Mouse (Mus musculus) ES-Bruce4 (cell line): ENCODE data around the gene Il20ra. TPM values are rescaled to one million over a fixed set of nuclear protein-coding genes. Genes with fewer than 3 reads are reported as not detected.
A peak's percentile ranks its signal among the peaks of the same experiment; 100 is the strongest.

Experiments
- H3K27ac ChIP-seq: 2 replicates; pipeline ENCODE4 v1.5.1; 2012; ENCODE audit warnings: low read length, inconsistent platforms; ENCODE audit not compliant: insufficient read depth
- H3K27me3 ChIP-seq: 2 replicates; pipeline ENCODE4 v1.6.1; 2012; ENCODE audit warnings: mild to moderate bottlenecking, low read length, inconsistent platforms; ENCODE audit not compliant: control insufficient read depth, poor library complexity, insufficient read depth, severe bottlenecking
- H3K36me3 ChIP-seq: 2 replicates; pipeline ENCODE4 v1.6.1; 2012; ENCODE audit warnings: inconsistent platforms, mild to moderate bottlenecking, low read length, moderate library complexity; ENCODE audit not compliant: control insufficient read depth, poor library complexity, insufficient read depth, severe bottlenecking
- H3K4me1 ChIP-seq: one replicate; pipeline ENCODE4 v1.8.1; 2011; ENCODE audit warnings: low read length; ENCODE audit not compliant: control insufficient read depth, insufficient read depth
- H3K4me3 ChIP-seq: 2 replicates; pipeline ENCODE4 v1.5.1; 2011; ENCODE audit warnings: low read depth, mild to moderate bottlenecking, low read length
- H3K9ac ChIP-seq: 2 replicates; pipeline ENCODE4 v1.6.1; 2012; ENCODE audit warnings: low read depth, mild to moderate bottlenecking, inconsistent platforms; ENCODE audit not compliant: poor library complexity, severe bottlenecking
- H3K9me3 ChIP-seq: replicated peaks from 2 replicates; pipeline ENCODE4 v1.6.1; 2012; ENCODE audit warnings: mild to moderate bottlenecking, low read length, inconsistent platforms; ENCODE audit not compliant: control insufficient read depth, poor library complexity, insufficient read depth, severe bottlenecking
- CTCF ChIP-seq: IDR thresholded peaks from one replicate; pipeline ENCODE4 v1.8.1; 2011; ENCODE audit warnings: low read depth, low read length
- EP300 ChIP-seq: IDR thresholded peaks from 2 replicates; pipeline ENCODE4 v1.6.1; 2011; ENCODE audit warnings: low read depth, low read length; ENCODE audit not compliant: insufficient read depth
- POLR2A ChIP-seq: IDR thresholded peaks from one replicate; pipeline ENCODE4 v1.8.1; 2011; ENCODE audit warnings: low read length; ENCODE audit not compliant: insufficient read depth
- polyA plus RNA-seq: library from polyadenylated mRNA; stranded (reverse); fragments of >200 nt; gene quantifications from 2 replicates; pipeline ENCODE4 v1.2.4, GENCODE M21; 2011; ENCODE audit warnings: low read depth; ENCODE audit not compliant: missing spikeins, insufficient read depth, insufficient read length

Gene Il20ra
- polyA plus RNA-seq, 1 experiment, result not detected

- H3K27me3 ChIP-seq, result no peaks in the 10 kb centered on the region
- TF ChIP-seq POLR2A, result no peak
- no peaks in the 10 kb centered on the region for H3K4me1 ChIP-seq
- H3K36me3 ChIP-seq, result no peaks in the 10 kb centered on the region
- H3K4me3 ChIP-seq, result no peak overlapping the region
- H3K9ac ChIP-seq, result no peak overlapping the region
- H3K27ac ChIP-seq, result no peak overlapping the region
- 0 out of 2 replicates have a peak, but pooled peaks cover 2% of the 10 kb centered on the region for H3K9me3 ChIP-seq
Observed at GRCm38 (mm10) chr10:19779092-19779491, 66.7 kb downstream of the Il20ra start.

GRCm38 (mm10) chr10:19781365-19781764 lies 69.0 kb downstream of the Il20ra start:
- TF ChIP-seq EP300 (no peak), CTCF (peak; percentile 33), POLR2A (no peak)

GRCm38 (mm10) chr10:19794996-19795395 lies 82.6 kb downstream of the Il20ra start:
- H3K9me3 ChIP-seq, result peaks cover 8% of the 10 kb centered on the region
- H3K4me1 ChIP-seq, result no peaks in the 10 kb centered on the region
- no peak for TF ChIP-seq EP300
- no peak overlapping the region for H3K4me3 ChIP-seq
- H3K36me3 ChIP-seq, result no peaks in the 10 kb centered on the region
- no peak overlapping the region for H3K27ac ChIP-seq
- no peaks in the 10 kb centered on the region for H3K27me3 ChIP-seq
- no peak overlapping the region for H3K9ac ChIP-seq

More at GRCm38 (mm10) chr10:19781365-19781764, 69.0 kb downstream of the Il20ra start:
- H3K27me3 ChIP-seq, result no peaks in the 10 kb centered on the region
- H3K4me3 ChIP-seq, result no peak overlapping the region
- H3K4me1 ChIP-seq, result no peaks in the 10 kb centered on the region
- 0 out of 2 replicates have a peak, but pooled peaks cover 2% of the 10 kb centered on the region for H3K9me3 ChIP-seq
- H3K9ac ChIP-seq, result no peak overlapping the region
- no peak overlapping the region for H3K27ac ChIP-seq
- H3K36me3 ChIP-seq, result no peaks in the 10 kb centered on the region

- Histone ChIP-seq H3K9ac (no peak overlapping the region), H3K9me3 (no peaks in the 10 kb centered on the region), H3K27me3 (no peaks in the 10 kb centered on the region), H3K27ac (no peak overlapping the region), H3K4me1 (no peaks in the 10 kb centered on the region), H3K4me3 (no peak overlapping the region), H3K36me3 (no peaks in the 10 kb centered on the region)
- TF ChIP-seq EP300, result no peak
- no peak for TF ChIP-seq POLR2A
- TF ChIP-seq CTCF, result no peak
Observed at GRCm38 (mm10) chr10:19802958-19803357, 90.6 kb downstream of the Il20ra start.

GRCm38 (mm10) chr10:19804763-19805162 lies 92.4 kb downstream of the Il20ra start:
- H3K9ac ChIP-seq, result no peak overlapping the region
- H3K27ac ChIP-seq, result no peak overlapping the region
- no peak overlapping the region for H3K4me3 ChIP-seq
- H3K27me3 ChIP-seq, result no peaks in the 10 kb centered on the region
- no peaks in the 10 kb centered on the region for H3K36me3 ChIP-seq
- no peaks in the 10 kb centered on the region for H3K9me3 ChIP-seq
- TF ChIP-seq CTCF, result no peak
- TF ChIP-seq POLR2A, result no peak
- TF ChIP-seq EP300, result no peak
- H3K4me1 ChIP-seq, result no peaks in the 10 kb centered on the region

Other genes with a start within 250 kb of the Il20ra start
- gene Ifngr1, start 120.6 kb upstream of the Il20ra start, polyA plus RNA-seq, result 6.5 and 8.6 TPM in 2 replicates
- gene Il22ra2, start 90.6 kb upstream of the Il20ra start, polyA plus RNA-seq, result not detected in 2 replicates
- not detected in 2 replicates for gene Slc35d3, start 138.9 kb downstream of the Il20ra start, polyA plus RNA-seq
- 32.4 and 36.7 TPM in 2 replicates for gene Pex7, start 195.1 kb downstream of the Il20ra start, polyA plus RNA-seq
- 9.7 and 10.7 TPM in 2 replicates for gene Map3k5, start 221.9 kb downstream of the Il20ra start, polyA plus RNA-seq